ENCODE assay signal across 32 mouse cellular contexts in the genomic region with DNA sequence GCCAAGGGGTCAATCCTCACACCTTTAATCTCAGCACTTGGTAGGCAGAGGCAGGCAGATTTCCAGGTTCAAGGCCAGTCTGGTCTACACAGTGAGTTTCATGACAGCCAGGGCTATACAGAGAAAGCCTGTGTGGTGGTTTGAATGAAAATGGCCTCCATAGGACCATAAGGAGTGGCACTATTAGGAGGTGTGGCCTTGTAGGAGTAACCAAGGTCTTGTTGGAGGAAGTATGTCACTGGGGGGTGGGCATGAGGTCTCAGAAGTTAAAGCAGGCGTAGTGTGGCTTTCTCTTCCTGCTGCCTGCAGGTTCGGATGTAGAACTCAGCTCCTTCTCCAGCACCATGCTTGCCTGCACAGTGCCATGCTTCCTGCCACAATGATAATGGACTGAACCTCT. TPM values are rescaled to one million over a fixed set of nuclear protein-coding genes. Genes with fewer than 3 reads are reported as not detected.
DNase-seq lines count a peak whose midpoint lies in the region; ATAC-seq lines count a peak whose summit lies in the region.
"Had no signal": no experiment of that assay in that cellular context is flagged by ENCODE, and none has a peak within 500 bp of the region (broad histone marks: within the 10 kb centered on the region; RNA-seq: fewer than 3 reads in every experiment).

No protein-coding gene starts in this region.

- no peak overlapping the region for H3K9ac ChIP-seq in heart, embryonic 12.5 days
- H3K9ac ChIP-seq: embryonic facial prominence, embryonic 13.5 days; embryonic facial prominence, embryonic 15.5 days; forebrain, embryonic 12.5 days had no signal

- no peak overlapping the region for H3K27ac ChIP-seq in heart, embryonic 12.5 days (ENCODE audit: poor library complexity, severe bottlenecking)
- H3K27ac ChIP-seq: embryonic facial prominence, embryonic 13.5 days; embryonic facial prominence, embryonic 15.5 days; forebrain, embryonic 10.5 days; forebrain, embryonic 12.5 days had no signal

- H3K9me3 ChIP-seq in heart, embryonic 12.5 days (replicated peaks), result no peaks in the 10 kb centered on the region
- H3K9me3 ChIP-seq: embryonic facial prominence, embryonic 13.5 days; embryonic facial prominence, embryonic 15.5 days; forebrain, embryonic 10.5 days; forebrain, embryonic 12.5 days; G1E had no signal

- H3K4me2 ChIP-seq in heart, embryonic 12.5 days, result no peak overlapping the region
- H3K4me2 ChIP-seq: embryonic facial prominence, embryonic 13.5 days; embryonic facial prominence, embryonic 15.5 days; forebrain, embryonic 12.5 days had no signal

- no peak for ATAC-seq in heart, embryonic 12.5 days (ENCODE audit: insufficient number of reproducible peaks, low FRiP score)
- ATAC-seq: activated CD4-positive, CD25-positive, alpha-beta regulatory T cell, adult 4 months; CD4-positive, CD25-positive, alpha-beta regulatory T cell, adult 4 months; forebrain, embryonic 14.5 days; forebrain, embryonic 16.5 days; Patski had no signal

- H3K4me1 ChIP-seq in heart, embryonic 12.5 days (replicated peaks), result peaks cover 47% of the 10 kb centered on the region

- no peaks in the 10 kb centered on the region for H3K27me3 ChIP-seq in heart, embryonic 12.5 days (replicated peaks)
- H3K27me3 ChIP-seq: CH12.LX; embryonic facial prominence, embryonic 13.5 days; embryonic facial prominence, embryonic 15.5 days; forebrain, embryonic 12.5 days; Patski had no signal

- no peak overlapping the region for H3K4me3 ChIP-seq in heart, embryonic 12.5 days
- H3K4me3 ChIP-seq: embryonic facial prominence, embryonic 13.5 days; embryonic facial prominence, embryonic 15.5 days; erythroblast, embryonic 14.5 days; forebrain, embryonic 10.5 days; forebrain, embryonic 12.5 days had no signal

- peak; percentile 11 for DNase-seq in cerebellum, adult 9-11 months
- no peak for DNase-seq in cerebellum, adult 8-10 months
- DNase-seq in heart, adult 11 months, result peak; percentile 86
- no peak for DNase-seq in left cerebral cortex, postnatal 36 days (ENCODE audit: low spot score in 2 of 2)
- DNase-seq: adrenal gland, adult 2 months; adrenal gland, postnatal 10 days; adrenal gland, postnatal 25 days; B cell, adult 2 months; cerebellum, adult 11 months; cerebellum, adult 18-20 months; cerebellum, adult 9-10 months; cerebellum, postnatal 14 days; cerebellum, postnatal 36 days; embryo, embryonic 11 days had no signal

- intact Hi-C loops in left cerebral cortex, postnatal 36 days (cut with DNase I), result no loop called here

- 90% methylated on average over 2 of the region's 2 CpGs for WGBS in heart, embryonic 12.5 days

- H3K36me3 ChIP-seq in heart, embryonic 12.5 days, result no peaks in the 10 kb centered on the region
- H3K36me3 ChIP-seq: embryonic facial prominence, embryonic 13.5 days; embryonic facial prominence, embryonic 15.5 days; forebrain, embryonic 10.5 days; forebrain, embryonic 12.5 days; G1E had no signal

RNA-seq across cellular contexts. Expression of gene Lrrc74a, which starts 57.8 kb away (rescaled TPM):
- polyA plus RNA-seq in heart, embryonic 12.5 days (2016; fragmentation: Nextera tagmentation; extraction: Ambion mirVana), result not detected in 2 replicates
- not detected for total RNA-seq in left cerebral cortex, postnatal 36 days (2021)
- total RNA-seq: adrenal gland, adult 2 months; adrenal gland, postnatal 10 days; adrenal gland, postnatal 25 days; adrenal gland, postnatal 4 days; CH12.LX; common myeloid progenitor, adult 5-6 weeks had no signal
- polyA plus RNA-seq: activated CD4-positive, CD25-positive, alpha-beta regulatory T cell, adult 4 months; adrenal gland, adult 2 months; brain, embryonic 14.5 days; CD4-positive, CD25-positive, alpha-beta regulatory T cell, adult 4 months; embryonic facial prominence, embryonic 11.5 days; embryonic facial prominence, embryonic 13.5 days; embryonic facial prominence, embryonic 15.5 days; erythroblast, embryonic 14.5 days; forebrain, embryonic 10.5 days; forebrain, embryonic 12.5 days; forebrain, embryonic 14.5 days; forebrain, embryonic 16.5 days; frontal cortex, adult 2 months; G1E; Patski had no signal

Comparison
In these comparisons a context has a peak if more than half of its experiments do, and no peak if none do; other contexts are left out.
1. DNase-seq: peak in cerebellum, adult 9-11 months (single experiment) and heart, adult 11 months (single experiment); none in cerebellum, adult 8-10 months (single experiment) and left cerebral cortex, postnatal 36 days (0 of 2).